Mouse (Mus musculus) cerebellum, adult 9-10 months (tissue): ENCODE results near the gene Nap1l2.
"Not testable (repeated sequence)": the region's sequence is repeated elsewhere in the genome, so short reads cannot be mapped to it uniquely, and the experiment has no call there.

Experiments used
- DNase-seq: peaks from one replicate; pipeline ENCODE4 v3.0.0; 2022

Nap1l2 gene

DNA sequence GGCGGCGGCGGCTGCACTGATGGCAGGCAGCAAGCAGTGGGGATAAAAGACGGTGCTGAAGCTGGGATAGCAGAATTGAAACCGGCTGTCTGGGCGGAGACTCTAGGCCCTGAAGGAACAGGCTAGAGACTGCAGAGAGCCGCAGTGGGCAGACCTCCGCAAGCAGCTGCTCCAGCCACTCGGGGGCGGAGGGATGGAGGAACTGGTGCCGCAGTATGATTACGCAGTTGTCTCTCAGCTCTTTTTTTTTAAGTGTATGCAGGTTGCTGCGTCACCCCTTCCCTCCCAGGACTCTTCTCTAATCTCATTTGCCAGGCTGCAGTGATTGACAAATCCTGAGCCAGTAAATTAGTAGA lies at the start of gene Nap1l2:
Gene Nap1l2 (minus strand): TSS at position 210 of the 356 bp plus-strand sequence.
- DNase-seq: peak; percentile 92

DNA sequence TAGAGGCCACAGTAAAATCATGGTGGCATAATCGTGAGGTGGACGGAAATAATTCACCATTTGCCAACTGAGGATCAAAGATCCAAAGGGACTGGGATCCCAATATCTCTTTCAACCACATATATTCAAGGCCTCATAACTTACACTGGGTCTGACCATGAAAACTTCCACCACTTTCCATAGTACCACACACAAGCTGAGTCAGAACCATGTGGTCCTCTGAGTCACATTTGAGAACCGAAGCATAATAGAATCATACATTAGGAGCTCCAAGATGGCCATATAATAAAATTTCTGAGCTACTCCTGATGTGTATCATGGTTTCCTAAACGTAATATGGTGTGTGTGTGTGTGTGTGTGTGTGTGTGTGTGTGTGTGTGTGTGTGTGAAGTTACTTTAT lies 28.8 kb upstream of the Nap1l2 start:
- DNase-seq: no peak

DNA sequence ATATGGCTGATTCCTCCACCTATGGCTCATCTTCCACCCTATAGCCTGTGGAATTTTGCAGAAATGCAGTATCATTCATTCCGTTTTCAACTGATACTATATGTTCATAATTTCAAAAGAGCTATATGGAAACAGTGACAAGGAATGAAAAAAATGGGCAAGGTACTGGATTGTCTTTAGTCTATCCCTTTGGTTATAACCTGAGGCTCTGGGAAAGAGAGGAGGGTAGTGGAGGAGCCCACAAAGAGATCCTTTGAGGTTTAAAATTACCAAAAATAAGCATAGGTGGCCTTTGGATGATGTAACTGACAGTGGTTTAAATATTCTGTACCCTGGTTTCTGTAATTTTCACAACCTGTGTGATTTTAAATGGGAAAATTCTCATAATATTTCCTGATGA lies 389 bp upstream of the Nap1l2 start:
- no peak for DNase-seq

DNA sequence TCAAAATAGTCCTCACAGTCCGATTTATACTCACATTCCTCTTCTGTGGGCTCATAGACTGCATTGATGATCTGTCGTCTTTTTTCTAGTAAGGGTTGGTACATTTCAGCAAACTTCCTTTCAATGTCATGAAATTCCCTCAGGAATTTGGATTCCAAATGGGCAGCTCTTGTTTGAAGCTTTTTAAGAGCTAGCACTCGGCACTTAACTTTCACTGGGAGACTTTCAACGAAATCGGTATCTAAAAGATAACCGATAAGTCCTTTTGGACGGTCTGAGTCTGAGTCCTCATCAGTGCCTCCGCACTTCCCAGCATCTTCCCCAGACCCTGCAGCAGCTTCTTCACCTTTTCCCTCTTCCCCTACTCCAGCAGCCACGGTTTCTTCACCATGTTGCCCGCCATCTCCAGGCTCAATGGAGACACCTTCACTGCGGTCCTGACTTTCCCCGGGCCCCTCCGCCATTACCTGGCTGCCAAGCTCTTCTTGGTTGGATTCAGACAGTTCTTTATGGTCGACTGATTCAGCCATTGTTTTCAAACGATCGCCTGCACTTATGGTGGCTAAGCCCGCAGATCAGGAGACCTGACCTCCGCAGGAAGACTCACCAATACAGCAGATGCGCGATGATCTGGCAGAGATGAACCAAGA lies 534 bp downstream of the Nap1l2 start:
- DNase-seq: peak; percentile 23

DNA sequence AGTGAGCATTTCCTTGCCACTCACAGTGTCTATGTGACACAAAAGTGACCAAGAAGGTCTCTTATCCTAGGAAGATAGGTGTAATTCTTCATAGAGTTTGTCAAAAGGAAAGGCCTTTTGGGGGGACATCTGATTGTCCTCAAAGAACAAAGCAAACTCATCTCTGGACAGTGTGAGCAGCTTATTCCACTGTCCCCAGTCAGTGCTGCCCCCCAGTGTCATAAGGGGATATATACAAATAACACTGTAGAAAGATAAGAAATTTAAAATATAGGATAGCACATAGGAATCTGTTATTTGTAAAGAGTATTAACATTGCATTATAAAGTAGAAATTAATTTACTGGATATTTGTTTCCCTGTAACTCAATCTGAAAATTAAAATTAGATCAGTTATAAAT lies 2.9 kb downstream of the Nap1l2 start:
- peak; percentile 56 for DNase-seq

DNA sequence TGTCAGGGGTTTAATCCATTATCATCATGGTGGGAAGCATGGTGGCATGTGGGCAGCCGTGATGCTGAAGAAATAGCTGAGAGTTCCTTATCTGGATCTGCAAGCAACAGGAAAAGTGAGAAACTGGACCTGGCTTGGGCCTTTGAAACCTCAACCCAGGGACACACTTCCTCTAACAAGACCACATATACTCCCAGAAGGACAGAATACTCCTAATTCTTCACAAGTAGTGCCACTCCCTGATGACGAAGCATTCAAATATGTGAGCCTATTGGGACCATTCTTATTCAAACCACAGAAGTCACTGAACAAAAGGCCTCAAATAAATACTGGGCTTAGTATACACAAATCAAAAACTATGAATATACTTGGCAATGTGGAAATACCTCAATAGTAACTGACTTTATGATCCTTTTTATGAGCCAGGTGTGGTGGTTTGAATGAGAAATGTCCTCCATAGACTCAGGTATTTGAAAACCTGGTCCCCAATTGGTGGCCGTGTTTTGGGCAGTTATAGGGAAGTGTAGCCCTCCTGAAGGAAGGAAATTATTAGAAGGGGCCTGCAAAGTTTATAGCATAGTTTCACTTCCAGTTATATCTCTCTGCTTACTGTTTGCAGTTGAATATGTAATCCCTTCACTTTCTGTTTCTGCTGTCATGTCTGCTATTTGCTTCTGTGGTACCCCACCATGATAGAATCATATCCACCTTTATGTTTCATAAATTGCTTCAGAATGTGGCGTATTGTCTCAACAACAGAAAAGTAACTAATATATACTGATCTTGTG lies 6.5 kb downstream of the Nap1l2 start:
- DNase-seq: no peak

DNA sequence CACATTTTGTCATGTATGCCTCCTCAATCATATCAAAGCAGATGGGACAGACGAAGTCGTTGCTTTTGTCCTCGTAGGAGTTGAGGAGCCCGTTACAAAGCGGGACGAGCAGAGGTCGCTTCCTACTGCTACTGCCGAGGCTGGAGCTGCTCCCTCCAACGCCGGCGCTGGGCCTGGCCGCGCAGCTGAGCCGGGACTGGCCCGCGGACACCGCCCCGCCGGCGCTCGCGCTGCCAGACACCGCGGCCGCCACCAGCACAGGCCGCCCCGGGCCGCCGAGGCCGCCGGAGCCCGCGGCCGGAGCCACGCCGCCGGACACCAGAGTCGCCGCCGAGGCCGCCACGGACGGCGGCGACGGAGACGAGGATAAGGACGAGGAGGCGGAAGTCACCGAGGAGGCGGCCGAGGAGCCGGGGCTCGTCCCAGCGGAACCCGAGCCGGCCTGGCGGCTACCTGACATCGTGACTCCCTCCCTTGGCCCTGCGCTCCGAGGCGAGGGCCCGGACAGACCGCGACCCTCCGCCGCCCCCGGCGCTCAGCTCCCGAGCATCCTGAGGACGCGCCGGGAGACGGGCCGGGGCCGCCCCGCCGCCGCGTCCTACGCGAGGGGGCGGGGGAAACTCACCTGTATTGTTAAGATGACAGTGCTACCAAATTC lies 21.4 kb downstream of the Nap1l2 start:
- not testable (repeated sequence) for DNase-seq

DNA sequence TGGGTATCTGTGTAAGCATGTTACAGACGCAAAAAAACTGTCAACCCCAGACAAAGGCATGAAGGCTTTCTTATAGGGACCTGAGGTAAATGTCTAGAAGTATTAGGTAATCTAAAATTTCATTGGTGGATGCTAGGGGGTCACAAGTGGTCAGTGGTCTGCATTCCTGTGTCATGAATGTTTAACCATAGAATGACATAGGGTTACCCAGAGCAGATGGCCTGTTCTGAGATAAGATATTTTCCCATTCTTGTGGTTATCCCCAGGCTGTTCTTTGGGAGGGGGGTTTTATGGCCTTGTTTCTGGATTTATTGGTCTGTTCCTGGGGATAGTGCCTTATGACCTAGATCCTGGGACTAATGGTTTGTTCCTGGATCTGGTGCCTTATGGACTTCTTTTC lies 30.3 kb downstream of the Nap1l2 start:
- no peak for DNase-seq

DNA sequence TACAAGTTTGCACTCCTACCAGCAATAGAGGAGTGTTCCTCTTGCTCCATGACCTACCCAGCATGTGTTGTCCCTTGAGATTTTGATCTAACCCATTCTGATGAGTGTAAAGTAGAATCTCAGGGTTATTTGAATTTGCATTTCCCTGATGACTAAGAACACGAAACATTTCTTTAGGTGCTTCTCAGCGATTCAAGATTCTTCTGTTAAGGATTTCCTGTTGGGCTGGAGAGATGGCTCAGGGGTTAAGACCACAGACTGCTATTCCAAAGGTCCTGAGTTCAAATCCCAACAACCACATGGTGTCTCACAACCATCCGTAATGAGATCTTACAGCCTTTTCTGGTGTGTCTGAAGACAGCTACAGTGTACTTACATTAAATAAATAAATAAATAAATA lies 47.9 kb downstream of the Nap1l2 start:
- DNase-seq: no peak
